Mouse (Mus musculus) heart, adult 2 months (tissue): ENCODE measurements around the gene Tgfbi. TPM values are rescaled to one million over a fixed set of nuclear protein-coding genes. Genes with fewer than 3 reads are reported as not detected.

Experiments
- DNase-seq, 2 experiments: peaks; one replicate each; pipeline ENCODE4 v3.0.0; 2021
- H3K27ac ChIP-seq: fragments of 200-600 bp; 2 replicates; pipeline ENCODE4 v1.8.1; 2022
- H3K27me3 ChIP-seq: fragments of 200-500 bp; 2 replicates; pipeline ENCODE4 v1.6.1; 2012; ENCODE audit warnings: mild to moderate bottlenecking, low read length, inconsistent platforms, mixed read lengths; ENCODE audit not compliant: control insufficient read depth, insufficient read depth
- H3K36me3 ChIP-seq: fragments of 200-500 bp; 2 replicates; pipeline ENCODE4 v1.6.1; 2012; ENCODE audit warnings: low read length, inconsistent platforms; ENCODE audit not compliant: control insufficient read depth, insufficient read depth
- H3K4me1 ChIP-seq: fragments of 200-500 bp; 2 replicates; pipeline ENCODE4 v1.6.1; 2011; ENCODE audit warnings: low read length; ENCODE audit not compliant: control insufficient read depth, insufficient read depth
- H3K4me3 ChIP-seq: fragments of 200-600 bp; 2 replicates; pipeline ENCODE4 v1.8.1; 2022
- H3K79me2 ChIP-seq: fragments of 200-500 bp; replicated peaks from 2 replicates; pipeline ENCODE4 v1.6.1; 2012; ENCODE audit warnings: mild to moderate bottlenecking, inconsistent platforms, low read length, moderate library complexity, mixed read lengths; ENCODE audit not compliant: control insufficient read depth, insufficient read depth
- H3K9ac ChIP-seq: fragments of 200-500 bp; 2 replicates; pipeline ENCODE4 v1.6.1; 2012; ENCODE audit warnings: low read depth, mild to moderate bottlenecking, control low read depth, inconsistent platforms, low read length, mixed read lengths
- CTCF ChIP-seq: fragments of 200-600 bp; IDR thresholded peaks from 2 replicates; pipeline ENCODE4 v1.8.1; 2022; ENCODE audit warnings: antibody characterized with exemption, mild to moderate bottlenecking, moderate library complexity
- EP300 ChIP-seq: fragments of 200-500 bp; IDR thresholded peaks from 2 replicates; pipeline ENCODE4 v1.6.1; 2011; ENCODE audit warnings: low read depth, low read length, control low read depth; ENCODE audit not compliant: insufficient read depth
- POLR2A ChIP-seq: fragments of 200-500 bp; IDR thresholded peaks from 2 replicates; pipeline ENCODE4 v1.6.1; 2011; ENCODE audit warnings: mild to moderate bottlenecking, low read depth, low read length, control low read depth; ENCODE audit not compliant: insufficient read depth
- whole genome bisulfite sequencing: fragments of 180-500 bp; shearing (Covaris S2); methylation state at CpG from one replicate; pipeline ENCODE4 v1.1.7; 2018; 5-methylcytosine and 5-hydroxymethylcytosine counted together
- intact Hi-C: fragments of 180-260 bp; cut with DNase I; formaldehyde crosslinking; loops from one replicate; pipeline ENCODE4 v1.15.1; 2025
- polyA plus RNA-seq: library from polyadenylated mRNA; depleted of rRNA; stranded (reverse); fragments of >200 nt; gene quantifications from 2 replicates; pipeline ENCODE4 v1.2.3, GENCODE M21; 2012
- total RNA-seq, 2 experiments: library from RNA; stranded (reverse); gene quantifications; 2 replicates each; pipeline ENCODE4 v1.2.3; 2021

The Tgfbi gene
- total and polyA plus RNA-seq, 3 experiments = 19.7 to 22.1 (median 20.9) TPM

DNA sequence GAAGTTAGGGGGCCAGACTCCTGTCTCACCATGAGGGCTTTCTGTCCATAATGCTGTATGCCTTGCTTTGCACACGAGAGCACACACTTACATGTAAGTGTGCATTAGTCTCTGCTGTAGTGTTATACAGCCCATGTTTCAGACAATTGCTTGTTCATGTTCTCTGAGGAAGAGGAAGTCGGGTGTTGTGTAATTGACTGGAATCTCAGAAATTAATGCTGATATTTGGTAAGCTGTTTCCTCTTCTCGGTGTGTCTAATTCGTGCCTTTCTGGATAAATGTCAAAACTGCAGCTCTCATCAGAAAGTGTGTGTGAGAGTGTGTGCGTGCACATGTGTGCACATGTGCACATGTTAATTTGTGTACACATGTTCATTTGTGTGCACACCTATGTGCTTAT, 16.1 kb upstream of the Tgfbi start:
- Histone ChIP-seq H3K27me3 (no peaks in the 10 kb centered on the region), H3K9ac (no peak overlapping the region), H3K36me3 (no peaks in the 10 kb centered on the region), H3K79me2 (no peaks in the 10 kb centered on the region), H3K4me3 (no peak overlapping the region), H3K4me1 (peaks cover 7% of the 10 kb centered on the region), H3K27ac (no peak overlapping the region)
- DNase-seq = no peak
- TF ChIP-seq CTCF (no peak), EP300 (no peak), POLR2A (no peak)
- WGBS = 58% methylated on average over 5 of the region's 5 CpGs
- intact Hi-C loops = no loop called here

DNA sequence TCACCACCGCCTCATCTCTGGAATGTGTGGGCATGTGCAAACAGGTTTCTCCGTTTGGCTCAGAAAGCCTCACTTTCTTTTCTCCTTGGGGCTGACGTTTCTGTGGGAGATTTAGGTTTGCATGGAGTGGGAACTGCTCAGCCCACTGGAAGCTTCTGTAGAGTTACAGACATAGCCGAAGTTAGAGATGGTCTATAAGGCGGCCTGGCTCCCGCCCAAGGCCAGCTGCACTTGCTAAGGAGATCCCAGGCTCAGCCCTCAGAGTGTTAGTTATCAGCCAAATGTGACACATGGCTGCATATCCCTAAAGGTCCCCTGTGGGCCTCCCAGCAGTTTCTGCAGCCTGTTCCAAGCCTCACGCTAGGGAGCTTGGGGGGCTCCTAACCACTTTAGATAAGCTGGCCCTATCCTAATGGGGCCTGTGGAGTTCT, 15.3 kb upstream of the Tgfbi start:
- Histone ChIP-seq H3K36me3 (no peaks in the 10 kb centered on the region), H3K27me3 (no peaks in the 10 kb centered on the region), H3K27ac (no peak overlapping the region), H3K4me1 (peaks cover 7% of the 10 kb centered on the region), H3K79me2 (no peaks in the 10 kb centered on the region), H3K9ac (no peak overlapping the region), H3K4me3 (no peak overlapping the region)
- no peak for DNase-seq
- intact Hi-C loops = no loop called here
- WGBS = 64% methylated on average over 7 of the region's 7 CpGs
- no peak for TF ChIP-seq CTCF
- no peak for TF ChIP-seq POLR2A
- TF ChIP-seq EP300 = no peak

- WGBS = 86% methylated on average over 8 of the region's 8 CpGs
- Histone ChIP-seq H3K27ac (no peak overlapping the region), H3K4me3 (no peak overlapping the region), H3K9ac (no peak overlapping the region), H3K79me2 (no peaks in the 10 kb centered on the region), H3K27me3 (no peaks in the 10 kb centered on the region), H3K36me3 (no peaks in the 10 kb centered on the region), H3K4me1 (peaks cover 14% of the 10 kb centered on the region)
- intact Hi-C loops = no loop called here
- no peak for TF ChIP-seq POLR2A
- TF ChIP-seq CTCF = no peak
- no peak for TF ChIP-seq EP300
- DNase-seq = no peak
Observed at GRCm38 (mm10) chr13:56595246-56595645, 14.1 kb upstream of the Tgfbi start.

GRCm38 (mm10) chr13:56597296-56597695, 12.0 kb upstream of the Tgfbi start:
- intact Hi-C loops = no loop called here
- 90% methylated on average over 4 of the region's 4 CpGs for WGBS
- Histone ChIP-seq H3K79me2 (no peaks in the 10 kb centered on the region), H3K27ac (no peak overlapping the region), H3K9ac (no peak overlapping the region), H3K4me1 (peaks cover 25% of the 10 kb centered on the region), H3K4me3 (no peak overlapping the region), H3K36me3 (no peaks in the 10 kb centered on the region), H3K27me3 (no peaks in the 10 kb centered on the region)
- TF ChIP-seq POLR2A (no peak), CTCF (no peak), EP300 (no peak)
- DNase-seq = no peak

- peaks cover 25% of the 10 kb centered on the region for H3K4me1 ChIP-seq
- no peak overlapping the region for H3K27ac ChIP-seq
- H3K27me3 ChIP-seq = no peaks in the 10 kb centered on the region
- 26% methylated on average over 12 of the region's 12 CpGs for WGBS
- H3K79me2 ChIP-seq = no peaks in the 10 kb centered on the region
- TF ChIP-seq POLR2A (no peak), EP300 (0 out of 2 replicates have a peak, but pooled peaks have one; percentile 11)
- H3K9ac ChIP-seq = no peak overlapping the region
- no peak overlapping the region for H3K4me3 ChIP-seq
- intact Hi-C loops = no loop called here
- DNase-seq = peak; percentile 74 to 76
- H3K36me3 ChIP-seq = no peaks in the 10 kb centered on the region
Observed at GRCm38 (mm10) chr13:56597831-56598612, 11.3 kb upstream of the Tgfbi start.

DNA sequence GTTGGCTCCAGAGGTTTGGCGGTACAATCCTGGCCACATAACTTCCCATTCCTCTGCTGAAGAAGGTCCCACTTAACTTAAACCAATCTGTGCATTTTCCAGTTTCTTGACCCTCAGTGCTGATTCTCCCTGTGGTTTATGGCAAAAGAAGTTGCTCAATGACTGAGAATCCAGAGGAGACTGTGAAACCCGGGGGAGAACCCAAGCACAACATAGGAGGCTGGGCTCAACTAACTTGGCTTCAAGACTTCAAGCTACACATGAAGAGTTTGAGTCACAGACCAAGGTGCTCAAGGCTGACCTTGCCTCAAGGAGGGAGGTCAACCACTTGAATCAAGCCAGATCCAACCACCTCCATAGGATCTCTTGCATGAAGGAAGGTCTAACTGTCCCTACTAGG, 9.8 kb upstream of the Tgfbi start:
- Histone ChIP-seq H3K9ac (no peak overlapping the region), H3K79me2 (no peaks in the 10 kb centered on the region), H3K27ac (no peak overlapping the region), H3K36me3 (no peaks in the 10 kb centered on the region), H3K4me1 (peaks cover 25% of the 10 kb centered on the region), H3K27me3 (no peaks in the 10 kb centered on the region), H3K4me3 (no peak overlapping the region)
- 92% methylated on average over 2 of the region's 2 CpGs for WGBS
- no peak for DNase-seq
- intact Hi-C loops = no loop called here
- TF ChIP-seq POLR2A = no peak
- no peak for TF ChIP-seq CTCF
- no peak for TF ChIP-seq EP300
